Mouse (Mus musculus) ES-Bruce4 (cell line): ENCODE data around the gene Kif11.

Experiments used
- CTCF ChIP-seq: IDR thresholded peaks from one replicate; pipeline ENCODE4 v1.8.1; 2011; ENCODE audit warnings: low read depth, low read length
- EP300 ChIP-seq: IDR thresholded peaks from 2 replicates; pipeline ENCODE4 v1.6.1; 2011; ENCODE audit warnings: low read depth, low read length; ENCODE audit not compliant: insufficient read depth
- POLR2A ChIP-seq: IDR thresholded peaks from one replicate; pipeline ENCODE4 v1.8.1; 2011; ENCODE audit warnings: low read length; ENCODE audit not compliant: insufficient read depth

DNA sequence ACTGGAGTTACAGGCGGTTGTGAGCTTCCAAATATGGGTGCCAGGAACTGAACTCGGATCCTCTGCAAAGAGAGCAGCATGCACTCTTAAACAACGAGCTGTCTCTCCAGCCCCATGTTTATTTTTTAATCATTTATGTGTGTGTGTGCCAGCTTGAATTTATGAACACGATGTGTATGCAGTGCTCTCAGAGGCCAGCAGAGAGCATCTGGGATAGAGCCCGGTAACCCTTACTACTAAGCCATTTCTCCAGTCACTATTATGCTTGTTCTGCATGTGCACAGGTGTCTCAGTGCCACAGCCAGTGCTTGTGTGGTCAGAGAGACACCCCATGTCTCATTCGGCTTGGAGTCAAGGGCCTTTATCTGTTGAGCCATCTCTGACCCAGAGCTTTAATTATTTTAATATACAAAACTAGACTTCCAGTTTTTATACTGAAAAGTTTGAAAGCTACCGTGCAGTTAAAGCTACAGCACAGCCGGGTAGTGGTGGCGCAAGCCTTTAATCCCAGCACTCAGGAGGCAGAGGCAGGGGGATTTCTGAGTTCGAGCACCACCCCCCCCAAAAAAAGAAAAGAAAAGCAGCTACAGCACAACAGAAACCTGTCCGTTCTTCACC lies 55.0 kb downstream of the Kif11 start:
- no peak for TF ChIP-seq POLR2A
- TF ChIP-seq CTCF, result no peak
- TF ChIP-seq EP300, result no peak
